Mouse (Mus musculus) limb, embryonic 10.5 days (tissue): Measurements from ENCODE around the gene Kank1. TPM values are rescaled to one million over a fixed set of nuclear protein-coding genes. Genes with fewer than 3 reads are reported as not detected.

Source experiments
- DNase-seq: peaks from one replicate; pipeline ENCODE4 v3.0.0-alpha.2; 2017; ENCODE audit warnings: low spot score
- H3K27ac ChIP-seq: fragments of 300-500 bp; sonication (generic); 2 replicates; pipeline ENCODE4 v1.5.1; 2016; ENCODE audit warnings: mild to moderate bottlenecking
- H3K27me3 ChIP-seq: fragments of 300-500 bp; sonication (generic); 2 replicates; pipeline ENCODE4 v1.6.1; 2016; ENCODE audit warnings: low read depth, mild to moderate bottlenecking; ENCODE audit not compliant: poor library complexity, severe bottlenecking
- H3K36me3 ChIP-seq: fragments of 300-500 bp; sonication (generic); 2 replicates; pipeline ENCODE4 v1.6.1; 2016; ENCODE audit warnings: mild to moderate bottlenecking, moderate library complexity
- H3K4me1 ChIP-seq: fragments of 300-500 bp; sonication (generic); 2 replicates; pipeline ENCODE4 v1.6.1; 2016
- H3K4me3 ChIP-seq: fragments of 300-500 bp; sonication (generic); 2 replicates; pipeline ENCODE4 v1.5.1; 2016; ENCODE audit warnings: mild to moderate bottlenecking, moderate library complexity
- H3K9me3 ChIP-seq: fragments of 300-500 bp; sonication (generic); replicated peaks from 2 replicates; pipeline ENCODE4 v1.6.1; 2016; ENCODE audit warnings: mild to moderate bottlenecking
- WGBS: fragments of 180-500 bp; shearing (Covaris S2); methylation state at CpG from one replicate; pipeline ENCODE4 v1.1.7; 2016; 5-methylcytosine and 5-hydroxymethylcytosine counted together
- polyA plus RNA-seq: library from polyadenylated mRNA; unstranded; fragments of >200 nt; fragmentation: Nextera tagmentation; extraction: Ambion mirVana; gene quantifications from 2 replicates; pipeline ENCODE4 v1.2.1, GENCODE M21; 2016

The Kank1 gene
- 16.9 and 33.7 TPM in 2 replicates for polyA plus RNA-seq

GRCm38 (mm10) chr19:25236596-25237491 is at the start of gene Kank1:
Gene Kank1 (plus strand): TSS chr19:25236975.
- WGBS = under 1% methylated on average over 76 of the region's 76 CpGs
- Histone ChIP-seq H3K27ac (peak within 1 kb of the TSS; percentile 86), H3K36me3 (no peaks in the 10 kb centered on the region), H3K9me3 (no peaks in the 10 kb centered on the region), H3K4me1 (peaks cover 18% of the 10 kb centered on the region), H3K4me3 (peak within 1 kb of the TSS; percentile 73), H3K27me3 (peaks cover 48% of the 10 kb centered on the region)
- peak; percentile 88 for DNase-seq

- H3K4me1 ChIP-seq = peaks cover 11% of the 10 kb centered on the region; the same call in 1 of the 2 replicates
- H3K27ac ChIP-seq = peak overlapping the region; percentile 10; the same call in 1 of the 2 replicates
- H3K4me3 ChIP-seq = no peak overlapping the region
- no peaks in the 10 kb centered on the region for H3K36me3 ChIP-seq
- H3K27me3 ChIP-seq = no peaks in the 10 kb centered on the region
- 81% methylated on average over 18 of the region's 18 CpGs for WGBS
- H3K9me3 ChIP-seq = no peaks in the 10 kb centered on the region
- no peak for DNase-seq
These were observed 49.1 kb upstream of the Kank1 start for GRCm38 (mm10) chr19:25187681-25188080.

GRCm38 (mm10) chr19:25193751-25194150 is 43.0 kb upstream of the Kank1 start:
- Histone ChIP-seq H3K4me1 (peaks cover 6% of the 10 kb centered on the region), H3K27ac (no peak overlapping the region), H3K27me3 (no peaks in the 10 kb centered on the region), H3K36me3 (no peaks in the 10 kb centered on the region), H3K4me3 (no peak overlapping the region), H3K9me3 (no peaks in the 10 kb centered on the region)
- 92% methylated on average over 9 of the region's 9 CpGs for WGBS
- DNase-seq = no peak

GRCm38 (mm10) chr19:25200081-25200860 is 36.5 kb upstream of the Kank1 start:
- WGBS = 84% methylated on average over 13 of the region's 13 CpGs
- H3K36me3 ChIP-seq = no peaks in the 10 kb centered on the region
- peaks cover 18% of the 10 kb centered on the region for H3K4me1 ChIP-seq
- no peaks in the 10 kb centered on the region for H3K9me3 ChIP-seq
- H3K27me3 ChIP-seq = no peaks in the 10 kb centered on the region
- DNase-seq = peak; percentile 34
- peak overlapping the region; percentile 43 for H3K27ac ChIP-seq
- H3K4me3 ChIP-seq = no peak overlapping the region

GRCm38 (mm10) chr19:25203077-25203476 is 33.7 kb upstream of the Kank1 start:
- no peaks in the 10 kb centered on the region for H3K27me3 ChIP-seq
- WGBS = 84% methylated on average over 12 of the region's 12 CpGs
- no peaks in the 10 kb centered on the region for H3K9me3 ChIP-seq
- no peak overlapping the region for H3K27ac ChIP-seq
- H3K4me1 ChIP-seq = peaks cover 32% of the 10 kb centered on the region
- DNase-seq = no peak
- no peak overlapping the region for H3K4me3 ChIP-seq
- no peaks in the 10 kb centered on the region for H3K36me3 ChIP-seq

GRCm38 (mm10) chr19:25206969-25207368 is 29.8 kb upstream of the Kank1 start:
- Histone ChIP-seq H3K4me1 (peaks cover 35% of the 10 kb centered on the region), H3K36me3 (no peaks in the 10 kb centered on the region), H3K27me3 (no peaks in the 10 kb centered on the region), H3K4me3 (no peak overlapping the region), H3K27ac (0 out of 2 replicates have a peak overlapping the region, but pooled peaks have one; percentile 57), H3K9me3 (no peaks in the 10 kb centered on the region)
- 64% methylated on average over 12 of the region's 12 CpGs for WGBS
- DNase-seq = no peak

- no peaks in the 10 kb centered on the region for H3K36me3 ChIP-seq
- H3K27ac ChIP-seq = peak overlapping the region; percentile 57
- peak; percentile 64 for DNase-seq
- no peaks in the 10 kb centered on the region for H3K9me3 ChIP-seq
- H3K4me3 ChIP-seq = peak overlapping the region; percentile 29
- 25% methylated on average over 23 of the region's 23 CpGs for WGBS
- no peaks in the 10 kb centered on the region for H3K27me3 ChIP-seq
- peaks cover 35% of the 10 kb centered on the region for H3K4me1 ChIP-seq
These were observed 28.9 kb upstream of the Kank1 start for GRCm38 (mm10) chr19:25207731-25208361.

GRCm38 (mm10) chr19:25208596-25209110 is 28.1 kb upstream of the Kank1 start:
- Histone ChIP-seq H3K27ac (0 out of 2 replicates have a peak overlapping the region, but pooled peaks have one; percentile 11), H3K9me3 (no peaks in the 10 kb centered on the region), H3K4me1 (peaks cover 35% of the 10 kb centered on the region), H3K36me3 (no peaks in the 10 kb centered on the region), H3K4me3 (no peak overlapping the region), H3K27me3 (no peaks in the 10 kb centered on the region)
- no peak for DNase-seq
- WGBS = 79% methylated on average over 11 of the region's 11 CpGs

GRCm38 (mm10) chr19:25220611-25221010 is 16.2 kb upstream of the Kank1 start:
- H3K36me3 ChIP-seq = no peaks in the 10 kb centered on the region
- no peaks in the 10 kb centered on the region for H3K9me3 ChIP-seq
- no peak overlapping the region for H3K27ac ChIP-seq
- H3K4me3 ChIP-seq = no peak overlapping the region
- H3K27me3 ChIP-seq = no peaks in the 10 kb centered on the region
- WGBS = 91% methylated on average over 2 of the region's 2 CpGs
- H3K4me1 ChIP-seq = no peaks in the 10 kb centered on the region
- DNase-seq = no peak

- Histone ChIP-seq H3K27ac (no peak overlapping the region), H3K4me1 (no peaks in the 10 kb centered on the region), H3K9me3 (no peaks in the 10 kb centered on the region), H3K4me3 (no peak overlapping the region), H3K36me3 (no peaks in the 10 kb centered on the region), H3K27me3 (no peaks in the 10 kb centered on the region)
- DNase-seq = no peak
- 64% methylated on average over 9 of the region's 9 CpGs for WGBS
These were observed 14.7 kb upstream of the Kank1 start for GRCm38 (mm10) chr19:25221964-25222640.

GRCm38 (mm10) chr19:25230058-25230974 is 6.5 kb upstream of the Kank1 start:
- 86% methylated on average over 4 of the region's 4 CpGs for WGBS
- Histone ChIP-seq H3K4me1 (peaks cover 6% of the 10 kb centered on the region; the same call in 1 of the 2 replicates), H3K27me3 (peaks cover 8% of the 10 kb centered on the region), H3K27ac (no peak overlapping the region), H3K36me3 (no peaks in the 10 kb centered on the region), H3K4me3 (no peak overlapping the region), H3K9me3 (no peaks in the 10 kb centered on the region)
- no peak for DNase-seq
